Mouse (Mus musculus): ENCODE results near the gene Gpr61. TPM values are rescaled to one million over a fixed set of nuclear protein-coding genes. Genes with fewer than 3 reads are reported as not detected.

Gpr61 gene
- total RNA-seq, 1 experiment from 2014 or later: 0.49 TPM

DNA sequence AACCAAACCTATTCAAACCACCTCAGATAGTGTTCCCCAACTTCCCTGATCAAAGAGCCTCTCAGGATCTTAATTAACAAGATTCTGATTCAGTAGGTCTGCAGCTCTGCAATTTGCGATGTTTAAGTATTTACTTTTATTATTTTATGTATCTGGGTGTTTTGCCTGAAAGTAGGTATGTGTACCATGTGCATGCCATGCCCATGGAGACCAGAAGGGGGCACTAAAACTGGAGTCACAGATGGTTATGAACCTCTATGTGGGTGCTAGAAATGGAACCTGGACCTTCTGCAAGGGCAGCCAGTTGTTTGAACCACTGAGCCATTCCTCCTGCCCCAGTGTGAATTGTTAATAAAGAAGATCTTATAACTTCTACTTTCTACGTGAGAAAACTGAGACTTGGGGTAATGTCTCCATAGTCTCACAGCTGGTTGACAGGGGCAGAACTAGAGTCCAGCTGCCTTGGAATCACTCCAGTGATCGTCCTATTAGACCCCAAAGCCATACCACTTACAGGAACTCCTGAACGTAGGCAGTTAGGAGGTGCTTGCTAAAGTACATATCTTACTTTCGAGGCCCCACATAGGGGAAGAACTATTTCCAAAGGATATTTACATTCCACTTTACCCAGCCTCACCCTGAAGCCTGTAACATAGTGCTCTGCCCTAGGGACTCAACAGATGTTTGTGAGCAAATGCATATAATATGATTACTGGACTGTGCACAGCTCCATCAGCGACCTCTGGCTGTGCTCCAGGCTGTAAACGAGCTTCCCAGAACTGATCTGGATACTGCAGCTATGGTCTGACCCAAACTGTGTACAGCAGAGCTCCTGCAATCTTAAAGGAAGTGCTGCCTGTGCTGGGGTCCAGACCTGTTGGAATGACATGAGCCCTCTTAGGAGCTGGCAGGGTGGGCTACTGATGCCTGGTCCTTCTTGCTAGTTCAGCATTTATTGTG, 24.4 kb upstream of the Gpr61 start:
- DNase-seq: no peak

GRCm38 (mm10) chr3:108174672-108175531, 20.2 kb upstream of the Gpr61 start:
- peak; percentile 58 for DNase-seq

DNA sequence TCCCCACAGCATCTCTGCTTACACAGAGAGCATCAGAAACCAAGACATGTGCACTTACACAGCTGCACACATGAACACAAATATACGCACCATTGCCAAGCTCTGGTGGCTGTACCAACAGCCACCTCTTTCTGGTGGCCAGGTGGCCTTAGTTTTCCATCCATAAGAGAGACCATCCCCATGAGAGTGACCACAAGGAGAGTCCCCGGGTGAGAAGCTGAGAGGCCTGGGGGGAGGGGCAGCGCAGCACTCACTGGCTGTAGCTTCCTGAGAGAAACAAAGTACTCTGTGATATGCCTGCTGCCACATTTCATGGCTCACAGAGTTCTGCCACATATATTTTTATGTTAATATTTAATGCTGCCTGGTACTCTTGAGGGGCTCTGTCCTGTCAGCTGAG, 14.5 kb upstream of the Gpr61 start:
- no peak for DNase-seq

- no peak for DNase-seq
Observed at GRCm38 (mm10) chr3:108167499-108167898, 12.8 kb upstream of the Gpr61 start.

DNA sequence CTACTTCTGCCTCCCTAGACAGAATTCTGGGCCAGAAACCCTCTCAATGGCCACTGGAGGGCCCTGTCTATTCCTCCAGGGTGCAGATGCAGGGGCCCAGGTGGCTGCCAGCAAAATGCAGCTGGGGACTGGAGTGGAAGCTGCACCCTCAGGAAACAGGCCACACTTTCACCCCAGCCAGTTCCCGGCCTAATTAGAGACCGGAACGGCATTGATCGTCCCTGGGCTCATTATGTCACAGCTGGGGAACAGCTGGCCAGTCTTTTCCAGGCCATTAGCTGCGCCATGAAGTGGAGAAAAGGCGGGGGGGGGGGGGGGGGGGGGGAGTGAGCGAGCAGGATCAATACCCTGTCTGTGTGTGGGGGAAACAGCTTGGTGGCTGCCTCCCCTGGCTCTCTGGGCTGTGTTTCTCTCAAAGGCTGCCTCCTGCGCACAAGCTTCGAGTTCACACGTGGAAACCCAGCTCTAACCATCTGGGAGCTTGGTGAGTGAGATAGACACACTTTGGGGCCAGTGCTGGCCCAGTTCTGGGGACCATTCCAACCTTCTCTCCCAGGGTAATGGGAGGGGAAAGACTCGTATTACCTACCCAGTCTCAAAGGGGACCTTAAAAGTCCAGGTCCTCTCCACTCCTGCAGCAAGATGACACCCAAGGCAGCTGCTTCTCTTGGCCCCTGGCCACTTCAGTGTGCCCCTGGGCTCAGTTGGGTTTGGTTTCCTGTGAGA, 12.0 kb upstream of the Gpr61 start:
- no peak for DNase-seq

- no peak for DNase-seq
Observed at GRCm38 (mm10) chr3:108165532-108166315, 11.0 kb upstream of the Gpr61 start.

- DNase-seq: peak; percentile 73
Observed at GRCm38 (mm10) chr3:108164807-108165206, 10.1 kb upstream of the Gpr61 start.

DNA sequence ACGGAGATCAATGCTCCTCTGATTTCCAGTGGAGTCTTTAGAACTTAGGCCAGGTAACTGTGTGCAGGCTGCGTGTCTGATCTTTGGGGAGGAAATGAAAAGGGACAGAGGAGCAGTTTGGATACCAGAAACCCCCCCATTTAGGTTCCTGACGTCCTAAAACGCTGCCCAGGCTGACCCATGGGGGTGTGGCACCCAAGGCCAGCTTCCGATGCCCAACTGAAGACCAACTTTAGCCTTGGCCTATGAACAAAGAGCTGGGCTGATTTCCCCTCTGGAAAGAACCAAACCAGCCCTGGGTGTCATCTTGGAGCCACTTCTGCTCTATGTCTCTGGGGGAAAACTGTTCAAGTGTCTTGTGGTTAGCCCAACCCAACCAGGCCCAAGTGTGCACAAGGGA, 9.4 kb upstream of the Gpr61 start:
- DNase-seq: no peak

GRCm38 (mm10) chr3:108158383-108159037, 3.8 kb upstream of the Gpr61 start:
- no peak for DNase-seq

DNA sequence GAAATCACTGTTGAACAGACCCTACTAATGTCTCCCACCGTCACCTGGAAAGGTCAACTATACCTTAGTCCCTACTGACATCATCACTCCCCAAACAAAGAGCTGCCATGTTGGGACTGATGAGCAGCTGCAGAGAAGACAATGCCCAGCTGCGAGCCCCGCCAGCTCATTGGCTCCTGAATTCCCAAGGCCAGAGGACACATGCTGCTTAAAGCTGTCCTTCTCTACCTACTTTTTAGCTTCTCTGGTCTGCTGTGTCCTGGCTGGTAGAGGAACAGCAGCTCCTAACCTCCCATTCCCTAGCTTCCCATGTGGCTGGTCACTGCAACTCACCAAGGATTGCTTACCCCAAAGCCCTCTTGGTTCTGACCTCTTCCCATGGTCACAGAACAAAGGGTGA, 2.4 kb downstream of the Gpr61 start:
- no peak for DNase-seq

DNA sequence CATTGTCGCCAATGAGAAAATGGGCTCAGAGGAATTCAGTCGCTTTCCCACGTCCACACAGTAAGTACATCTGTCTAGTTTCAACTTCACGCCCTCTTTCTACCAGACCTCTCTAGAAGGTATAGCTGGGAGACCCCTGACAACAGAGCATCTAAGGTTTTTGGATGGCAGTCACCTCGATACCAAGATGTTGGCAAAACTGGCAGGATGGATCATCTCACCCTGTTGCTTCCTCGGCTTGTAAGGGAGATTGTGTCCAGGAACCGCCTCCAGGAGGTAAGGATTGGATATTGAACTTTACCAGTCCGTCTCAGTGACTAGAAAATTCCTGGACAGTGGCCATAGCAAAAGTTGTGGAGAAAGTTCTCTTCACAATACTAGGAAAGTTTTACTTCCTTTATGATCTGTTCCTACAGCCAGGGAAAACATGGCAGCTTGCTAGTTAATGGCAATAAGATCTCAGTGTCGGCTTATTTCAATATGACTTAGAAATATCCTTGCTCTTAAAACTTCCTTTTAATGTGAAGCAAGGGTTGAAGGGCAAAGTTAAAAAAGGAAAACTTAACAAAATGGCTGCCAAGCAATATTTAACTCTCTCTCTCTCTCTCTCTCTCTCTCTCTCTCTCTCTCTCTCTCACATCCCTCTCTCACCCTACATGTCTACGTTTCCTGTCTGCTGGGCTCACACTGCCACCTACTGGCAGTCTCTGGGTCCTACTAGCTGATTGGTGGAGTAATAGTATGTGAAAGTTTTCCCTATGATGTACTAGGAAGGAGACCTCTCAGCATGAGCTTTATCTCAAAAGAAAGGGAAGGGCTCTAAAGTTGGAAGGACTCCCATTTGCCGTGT, 7.1 kb downstream of the Gpr61 start:
- DNase-seq: peak; percentile 86

DNA sequence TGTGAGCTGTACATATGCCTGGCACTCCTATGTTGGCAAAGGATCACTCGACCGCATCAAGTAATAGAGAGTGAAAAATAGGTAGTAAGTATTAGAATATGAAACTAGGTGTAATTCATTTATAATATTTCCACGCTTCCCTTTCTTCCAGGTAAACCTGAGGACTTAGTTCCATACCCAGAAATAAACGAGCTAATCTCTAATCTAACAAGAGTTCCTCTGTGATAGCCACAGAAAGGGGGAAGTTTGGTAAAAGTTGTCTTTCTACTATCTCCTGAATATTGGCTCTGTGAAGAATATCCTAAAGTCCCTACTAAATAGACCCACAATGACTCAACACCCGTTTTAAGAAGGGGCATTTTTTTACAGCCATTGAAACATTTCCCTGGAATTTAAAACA, 8.0 kb downstream of the Gpr61 start:
- no peak for DNase-seq

DNA sequence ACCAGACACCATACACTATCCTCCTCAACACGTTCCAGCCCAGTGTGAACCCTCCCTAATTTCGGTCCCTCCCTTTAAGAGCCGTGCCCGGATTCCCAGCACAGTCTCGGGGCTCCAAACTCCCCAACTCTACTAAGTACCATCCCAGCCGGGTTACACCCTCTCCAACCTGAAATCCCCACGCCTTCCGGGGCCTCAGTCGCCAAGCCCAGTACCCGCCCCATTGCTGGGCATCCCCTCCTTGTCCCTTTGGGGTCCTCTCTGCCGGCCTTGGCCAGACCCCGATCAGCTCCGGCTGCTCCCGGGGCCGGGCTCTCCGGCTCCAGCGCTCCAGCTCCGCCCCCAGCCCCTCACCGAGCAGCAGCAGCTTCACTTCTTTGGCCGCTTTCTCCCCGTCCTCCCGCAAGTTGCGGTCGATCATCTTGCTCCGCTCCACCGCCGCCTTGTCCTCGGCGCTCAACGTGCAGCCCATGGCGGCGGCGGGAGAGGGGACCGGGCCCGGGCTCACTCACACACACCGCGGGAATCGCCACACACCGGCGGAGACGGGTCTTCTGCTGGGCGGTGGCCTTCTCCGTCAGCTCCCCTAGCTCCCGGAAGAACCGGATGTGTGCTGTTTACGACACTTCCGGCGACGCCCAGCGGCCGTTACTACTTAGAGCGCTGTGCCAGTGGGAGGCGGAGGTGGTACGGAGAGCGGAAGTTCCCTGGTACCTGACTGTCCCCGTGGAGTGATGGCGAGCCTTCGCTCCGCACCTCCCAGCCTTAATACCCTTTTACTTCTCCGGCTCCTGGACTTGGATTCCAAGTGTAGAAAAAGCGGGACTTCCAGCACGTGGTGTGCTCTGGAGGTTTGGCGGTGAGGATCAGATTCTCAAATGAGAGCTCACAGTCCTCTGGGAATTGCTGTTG, 8.9 kb downstream of the Gpr61 start, which contains the start of gene Gnai3:
TSS of gene Gnai3 (minus strand) at position 613 of the 912 bp plus-strand sequence.
- peak; percentile 90 for DNase-seq

GRCm38 (mm10) chr3:108140786-108141185, 13.9 kb downstream of the Gpr61 start:
- DNase-seq: no peak

- no peak for DNase-seq
Observed at GRCm38 (mm10) chr3:108139113-108139512, 15.6 kb downstream of the Gpr61 start.

- DNase-seq: peak; percentile 31
Observed at GRCm38 (mm10) chr3:108134701-108135100, 20.0 kb downstream of the Gpr61 start.

DNA sequence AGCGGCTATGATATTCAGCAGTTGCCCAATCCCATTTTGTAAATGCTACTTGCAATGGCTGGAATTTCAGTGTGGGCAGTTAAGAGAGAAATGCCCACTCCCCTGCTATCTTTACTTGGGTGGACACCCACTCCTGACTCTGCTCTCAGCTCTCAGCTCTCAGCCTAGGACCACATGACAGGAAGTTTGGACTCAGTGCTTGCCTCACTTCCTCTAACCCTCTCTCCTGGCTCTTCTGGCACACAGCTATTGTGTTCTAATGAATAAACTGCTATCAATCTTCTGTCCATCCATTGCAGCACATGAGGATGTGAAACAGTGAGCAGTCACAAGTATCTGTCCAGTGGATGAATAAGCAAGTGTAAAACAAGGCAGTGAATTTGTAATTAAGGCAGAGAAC, 22.2 kb downstream of the Gpr61 start:
- DNase-seq: no peak

DNA sequence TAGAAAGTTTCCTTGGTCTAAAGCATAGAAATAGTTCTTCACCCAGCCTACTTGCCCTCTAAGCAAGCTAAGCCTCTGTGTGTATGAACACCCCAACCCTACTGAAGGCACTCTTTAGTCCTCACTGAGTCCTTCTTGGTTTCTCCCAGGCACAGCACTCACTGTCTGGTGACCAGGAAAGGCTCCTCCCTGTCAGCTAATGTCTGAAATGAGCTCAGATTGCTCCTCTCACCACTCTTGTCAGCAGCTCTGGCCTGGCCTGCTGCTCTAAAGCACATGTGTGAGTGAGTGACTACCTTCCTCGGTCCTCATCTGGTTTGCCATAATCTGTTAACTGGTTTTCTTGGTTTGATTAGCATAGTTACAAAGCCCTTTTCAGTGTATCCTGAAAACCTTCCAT, 22.9 kb downstream of the Gpr61 start:
- no peak for DNase-seq

DNA sequence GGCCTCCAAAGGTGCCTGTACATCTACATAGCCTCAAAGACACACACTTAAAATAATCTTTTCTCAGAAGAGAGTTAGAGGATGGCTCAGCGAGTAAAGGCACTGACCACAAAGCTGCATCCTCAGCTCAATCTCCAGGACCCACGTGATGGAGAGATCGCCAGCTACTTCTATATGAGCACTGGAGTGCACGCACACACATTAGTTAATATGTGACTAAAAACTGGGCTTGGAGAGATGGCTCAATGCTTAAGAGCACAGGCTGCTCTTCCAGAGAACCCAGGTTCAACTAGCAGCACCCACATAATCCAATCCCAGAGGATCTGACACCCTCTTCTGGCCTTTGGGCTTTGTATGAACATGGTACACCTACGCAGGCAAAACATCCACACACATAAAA, 23.5 kb downstream of the Gpr61 start:
- DNase-seq: no peak

Data from adrenal gland, postnatal 25 days (tissue).